Mouse (Mus musculus): ENCODE data around the gene Cd3e. TPM values are rescaled to one million over a fixed set of nuclear protein-coding genes. Genes with fewer than 3 reads are reported as not detected.
"Not testable (repeated sequence)": the region's sequence is repeated elsewhere in the genome, so short reads cannot be mapped to it uniquely, and the experiment has no call there.

The Cd3e gene
- total RNA-seq (2021): not detected
- long read RNA-seq: 0 reads

GRCm38 (mm10) chr9:45009180-45010078, at the start of gene Cd3e:
TSS of gene Cd3e (minus strand) at chr9:45009627.
- no peak for DNase-seq (ENCODE audit: low spot score in 2 of 2)

- DNase-seq (ENCODE audit: low spot score in 2 of 2): no peak
These were observed 49.0 kb upstream of the Cd3e start for GRCm38 (mm10) chr9:45058304-45058940.

- DNase-seq (ENCODE audit: low spot score in 2 of 2): peak; percentile 88 to 90
These were observed 45.8 kb upstream of the Cd3e start, which contains the start of gene Mpzl3 for GRCm38 (mm10) chr9:45055082-45055713. TSS of gene Mpzl3 (plus strand) at chr9:45055186.

GRCm38 (mm10) chr9:45050301-45050700, 40.9 kb upstream of the Cd3e start:
- no peak for DNase-seq (ENCODE audit: low spot score in 2 of 2)

- no peak for DNase-seq (ENCODE audit: low spot score in 2 of 2)
These were observed 40.3 kb upstream of the Cd3e start for GRCm38 (mm10) chr9:45049731-45050130.

GRCm38 (mm10) chr9:45048511-45048910, 39.1 kb upstream of the Cd3e start:
- no peak for DNase-seq (ENCODE audit: low spot score in 2 of 2)

GRCm38 (mm10) chr9:45046973-45047372, 37.5 kb upstream of the Cd3e start:
- no peak for DNase-seq (ENCODE audit: low spot score in 2 of 2)

GRCm38 (mm10) chr9:45042947-45043346, 33.5 kb upstream of the Cd3e start:
- DNase-seq (ENCODE audit: low spot score in 2 of 2): no peak

- DNase-seq (ENCODE audit: low spot score in 2 of 2): no peak
These were observed 32.8 kb upstream of the Cd3e start for GRCm38 (mm10) chr9:45042056-45042720.

GRCm38 (mm10) chr9:45041131-45041838, 31.9 kb upstream of the Cd3e start:
- no peak for DNase-seq (ENCODE audit: low spot score in 2 of 2)

GRCm38 (mm10) chr9:45040066-45040845, 30.8 kb upstream of the Cd3e start:
- DNase-seq (ENCODE audit: low spot score in 2 of 2): no peak

GRCm38 (mm10) chr9:45039499-45039898, 30.1 kb upstream of the Cd3e start, which contains the start of gene Mpzl2:
TSS of gene Mpzl2 (plus strand) at chr9:45039799.
- no peak for DNase-seq (ENCODE audit: low spot score in 2 of 2)

- DNase-seq (ENCODE audit: low spot score in 2 of 2): not testable (repeated sequence)
These were observed 28.4 kb upstream of the Cd3e start for GRCm38 (mm10) chr9:45037803-45038202.

- DNase-seq (ENCODE audit: low spot score in 2 of 2): no peak
These were observed 25.1 kb upstream of the Cd3e start for GRCm38 (mm10) chr9:45034526-45034925.

GRCm38 (mm10) chr9:45032261-45032660, 22.8 kb upstream of the Cd3e start:
- no peak for DNase-seq (ENCODE audit: low spot score in 2 of 2)

- no peak for DNase-seq (ENCODE audit: low spot score in 2 of 2)
These were observed 20.9 kb upstream of the Cd3e start for GRCm38 (mm10) chr9:45030341-45030740.

GRCm38 (mm10) chr9:45027376-45027775, 17.9 kb upstream of the Cd3e start:
- DNase-seq (ENCODE audit: low spot score in 2 of 2): no peak

GRCm38 (mm10) chr9:45024187-45024586, 14.8 kb upstream of the Cd3e start:
- DNase-seq (ENCODE audit: low spot score in 2 of 2): no peak

GRCm38 (mm10) chr9:45023638-45024037, 14.2 kb upstream of the Cd3e start:
- no peak for DNase-seq (ENCODE audit: low spot score in 2 of 2)

- DNase-seq (ENCODE audit: low spot score in 2 of 2): peak; percentile 58 to 63
These were observed 13.4 kb upstream of the Cd3e start for GRCm38 (mm10) chr9:45022800-45023199.

All from layer of hippocampus, postnatal 10 days (tissue).